Mouse (Mus musculus): ENCODE data around the gene Gemin5. TPM values are rescaled to one million over a fixed set of nuclear protein-coding genes. Genes with fewer than 3 reads are reported as not detected.
A peak's percentile ranks its signal among the peaks of the same experiment; 100 is the strongest.
"Not testable (repeated sequence)": the region's sequence is repeated elsewhere in the genome, so short reads cannot be mapped to it uniquely, and the experiment has no call there.

Gemin5 gene
- total RNA-seq, 2 experiments from 2014 or later = 21.1 to 32.0 TPM

DNA sequence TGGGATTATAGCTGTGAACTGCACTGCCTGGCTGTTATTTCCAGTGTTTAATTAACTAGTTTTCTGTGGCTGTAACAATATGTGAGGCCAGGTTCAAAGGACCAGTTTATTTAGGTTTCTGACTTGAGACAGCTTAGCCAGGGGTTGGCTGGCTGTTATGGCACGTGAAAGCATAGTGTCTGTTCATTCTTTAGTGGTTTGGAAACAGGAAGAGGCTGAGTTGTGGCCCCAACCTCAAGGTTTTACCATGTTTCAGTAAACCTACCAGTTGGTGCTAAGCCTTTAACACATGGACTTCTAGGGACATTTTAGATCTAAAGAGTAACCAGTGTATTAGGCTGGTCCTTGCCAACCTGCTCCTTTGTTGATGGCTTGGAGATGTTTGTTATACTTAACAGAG is 51.8 kb downstream of the Gemin5 start:
- DNase-seq = no peak

GRCm38 (mm10) chr11:58107664-58108337 is 60.5 kb downstream of the Gemin5 start:
- DNase-seq = no peak

DNA sequence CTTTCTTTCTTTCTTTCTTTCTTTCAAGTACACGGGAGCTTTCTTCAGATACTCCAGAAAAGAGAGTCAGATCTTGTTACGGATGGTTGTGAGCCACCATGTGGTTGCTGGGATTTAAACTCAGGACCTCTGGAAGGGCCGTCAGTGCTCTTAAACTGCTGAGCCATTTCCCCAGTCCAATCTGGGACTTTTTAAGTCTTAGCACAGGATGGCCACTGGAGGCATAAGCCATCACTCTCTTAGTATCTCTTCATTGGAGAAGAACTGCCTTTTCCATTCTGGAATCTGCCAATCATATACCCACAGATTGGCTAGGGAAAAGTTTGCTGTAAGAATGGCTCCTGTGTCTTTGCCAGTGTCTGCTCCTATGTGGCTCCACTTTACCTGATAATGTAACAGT is 61.3 kb downstream of the Gemin5 start:
- no peak for DNase-seq

GRCm38 (mm10) chr11:58104351-58104791 is 64.0 kb downstream of the Gemin5 start:
- peak in 1 of 2 experiments; percentile 46 for DNase-seq

DNA sequence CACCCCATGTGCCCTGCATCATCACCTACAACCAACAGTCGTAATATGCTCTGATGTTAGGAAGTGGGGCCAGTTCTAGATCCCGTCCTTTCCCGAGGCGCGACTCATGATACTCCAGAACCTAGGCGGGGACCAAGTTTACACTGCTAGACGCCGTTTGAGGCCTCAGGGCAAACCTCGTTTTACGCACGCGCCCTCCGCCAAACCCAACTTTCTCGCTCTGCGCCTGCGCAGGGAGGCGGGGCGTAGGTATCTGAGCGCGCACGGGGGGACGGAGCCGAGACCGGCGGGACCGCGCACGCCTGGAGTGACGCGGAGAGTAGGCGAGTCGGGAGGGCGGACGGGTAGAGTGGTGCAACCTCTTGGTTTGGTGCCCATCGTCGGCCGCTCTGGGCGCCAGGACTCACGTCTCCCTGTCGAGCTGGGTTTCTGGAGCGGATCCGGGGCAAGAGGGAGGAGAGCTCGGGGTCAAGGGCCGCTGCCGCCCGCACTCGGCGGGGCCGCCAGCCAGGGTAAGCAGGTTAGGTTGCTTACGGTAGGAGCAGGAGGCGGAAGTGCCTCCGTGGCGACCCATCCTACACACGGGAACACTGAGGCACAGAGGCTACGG is 64.5 kb downstream of the Gemin5 start, which contains the start of gene Cnot8:
TSS of gene Cnot8 (plus strand) at position 457 of the 610 bp plus-strand sequence.
- DNase-seq = peak; percentile 99 to 100

GRCm38 (mm10) chr11:58103344-58103653 is 65.0 kb downstream of the Gemin5 start:
- peak; percentile 15 to 19 for DNase-seq

DNA sequence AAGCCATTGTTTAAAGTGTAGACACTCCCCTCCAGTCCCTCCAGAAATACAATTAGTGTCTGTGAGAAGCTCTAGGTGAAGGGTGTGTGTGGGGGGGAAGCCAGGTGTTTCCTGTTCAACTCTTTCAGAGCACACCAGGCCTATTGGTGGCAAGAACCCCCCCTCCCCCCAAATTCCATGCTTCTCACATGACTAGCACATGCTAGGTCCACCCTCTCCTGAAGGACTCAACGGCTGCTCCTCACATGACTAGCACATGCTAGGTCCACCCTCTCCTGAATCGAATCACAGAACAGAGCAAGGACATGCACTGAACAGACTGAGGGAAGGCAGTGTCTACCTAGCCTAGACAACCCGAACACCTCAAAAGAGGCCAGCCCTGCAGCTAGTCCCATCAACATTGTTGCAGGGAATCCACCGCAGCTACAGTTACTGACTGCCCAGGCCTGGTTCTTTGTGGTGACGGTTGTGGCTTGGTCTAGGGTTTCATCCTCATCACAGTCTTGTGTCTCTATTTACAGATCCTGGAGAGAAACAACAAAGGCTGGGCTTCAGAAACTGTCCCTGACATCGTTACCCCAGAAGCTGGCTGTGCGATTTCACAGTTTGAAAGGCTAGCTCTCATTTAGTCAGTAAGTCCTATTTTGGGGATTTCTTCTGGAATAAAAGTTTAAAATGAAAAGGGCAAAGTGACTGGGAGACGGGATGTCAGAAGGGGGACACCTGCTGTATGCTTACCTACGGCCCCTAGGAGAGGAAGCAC is 65.6 kb downstream of the Gemin5 start:
- no peak for DNase-seq

- no peak for DNase-seq
Measured at GRCm38 (mm10) chr11:58102146-58102545, 66.2 kb downstream of the Gemin5 start.

- DNase-seq = no peak
Measured at GRCm38 (mm10) chr11:58101194-58101720, 67.1 kb downstream of the Gemin5 start.

DNA sequence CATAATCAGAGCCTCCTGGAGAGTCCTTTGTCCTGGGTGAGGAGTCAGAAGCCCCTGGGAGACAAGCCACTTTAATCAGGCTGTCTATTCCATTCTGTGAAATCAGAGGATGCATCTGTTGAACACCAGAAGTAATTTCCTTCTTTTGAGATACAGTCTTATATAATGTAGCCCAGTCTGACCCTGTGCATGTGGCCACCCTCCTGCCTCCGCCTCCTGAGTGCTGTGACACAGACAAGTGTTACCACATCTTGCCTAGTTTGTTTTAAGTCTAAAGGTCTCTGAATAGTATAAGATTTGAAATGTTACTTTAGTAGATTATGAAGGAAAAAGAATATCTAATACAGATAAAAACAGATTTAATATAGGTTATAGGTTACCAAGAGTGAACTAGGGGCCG is 68.3 kb downstream of the Gemin5 start:
- no peak for DNase-seq

GRCm38 (mm10) chr11:58098366-58098720 is 70.0 kb downstream of the Gemin5 start:
- DNase-seq = not testable (repeated sequence)

DNA sequence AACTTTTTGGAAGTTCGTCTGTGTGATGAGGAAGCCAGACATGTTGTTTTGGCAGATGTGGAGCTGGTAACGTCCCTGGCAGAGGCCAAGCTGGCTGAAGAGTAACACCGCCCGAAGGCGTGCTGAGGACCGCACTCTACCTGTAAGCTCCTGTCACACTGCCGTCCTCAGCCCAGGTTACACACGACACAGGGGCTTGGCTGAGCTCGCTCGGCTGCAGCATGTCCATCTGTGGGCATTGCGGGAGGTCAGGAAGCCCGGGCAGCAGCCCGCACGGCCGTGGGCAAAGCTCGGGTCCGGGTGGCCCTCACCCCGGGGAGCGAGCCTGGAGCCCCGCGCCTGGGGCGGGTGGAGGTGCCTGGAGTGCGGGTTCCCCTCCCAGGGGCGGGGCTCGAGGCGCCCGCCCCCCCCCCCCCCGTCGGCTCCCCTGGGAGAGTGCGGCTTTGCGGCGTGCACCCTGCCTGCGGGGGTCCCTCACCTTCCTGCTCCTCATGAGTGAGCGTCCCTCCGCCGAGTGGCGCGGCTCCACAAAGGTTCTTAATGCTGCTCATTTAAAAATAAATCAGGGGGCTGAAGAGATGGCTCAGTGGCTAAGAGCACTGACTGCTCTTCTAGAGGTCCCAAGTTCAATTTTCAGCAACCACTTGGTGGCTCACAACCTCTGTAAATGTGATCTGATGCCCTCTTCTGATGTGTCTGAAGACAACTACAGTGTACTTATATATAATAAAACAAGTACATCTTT is 70.5 kb downstream of the Gemin5 start:
- DNase-seq = peak in 1 of 2 experiments; percentile 24

DNA sequence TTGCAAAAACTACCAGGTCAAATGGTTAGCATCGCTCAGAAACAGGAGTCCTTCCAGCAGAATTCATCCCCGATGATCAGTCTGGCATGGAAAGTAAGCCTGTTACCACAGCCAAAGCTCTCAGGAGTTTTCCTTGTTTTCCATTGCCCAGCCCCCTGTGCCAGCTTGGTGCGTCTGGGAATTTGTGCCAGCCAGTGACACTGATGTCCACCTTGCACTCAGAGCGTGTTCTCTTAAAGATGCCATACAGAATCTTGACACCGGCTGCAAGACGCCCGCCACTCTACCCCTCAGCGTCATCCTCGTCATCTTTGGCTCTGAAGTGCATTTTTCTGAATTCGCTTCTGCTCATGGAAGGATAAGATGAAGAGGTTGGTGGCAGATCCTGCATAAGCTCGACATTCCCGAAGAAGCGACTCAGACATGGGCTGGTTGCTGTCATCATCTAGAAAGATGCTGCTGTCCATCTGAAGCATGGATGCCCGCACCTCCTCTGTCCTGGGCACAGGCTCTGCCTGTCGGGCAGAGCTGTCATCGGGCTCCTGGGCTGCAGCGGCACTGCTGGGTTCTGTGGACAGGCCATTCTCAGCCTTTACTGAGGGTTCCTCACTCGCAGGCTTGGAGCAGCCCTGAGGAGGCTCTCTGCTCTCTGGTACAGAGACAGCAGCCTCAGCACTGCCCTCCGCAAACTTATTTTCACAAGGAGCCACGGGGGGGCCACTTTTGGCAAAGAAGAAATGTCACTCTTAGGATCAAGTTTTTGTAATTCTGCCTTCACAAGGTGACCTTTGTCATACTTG is 71.3 kb downstream of the Gemin5 start:
- DNase-seq = peak; percentile 23 to 33

DNA sequence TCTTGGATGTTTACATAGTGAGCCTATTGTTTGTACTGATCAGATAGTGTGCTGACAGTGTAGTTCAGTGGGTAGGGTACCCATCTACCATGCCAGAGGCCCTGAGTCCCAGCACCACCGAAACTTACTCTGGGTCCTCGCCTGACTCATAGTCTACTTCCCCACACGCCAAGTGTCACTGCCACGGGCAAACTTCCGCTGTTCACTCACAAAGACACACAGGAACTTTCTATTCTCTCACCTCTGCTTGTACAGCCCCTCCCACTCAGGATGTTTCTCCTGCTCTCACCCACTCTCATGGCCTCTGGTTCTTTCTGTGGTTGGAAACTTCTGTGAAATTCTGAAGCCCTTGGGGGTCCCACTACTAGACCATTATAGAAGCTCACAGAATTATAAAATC is 72.2 kb downstream of the Gemin5 start:
- no peak for DNase-seq

GRCm38 (mm10) chr11:58095561-58095960 is 72.8 kb downstream of the Gemin5 start:
- DNase-seq = no peak

- no peak for DNase-seq
Measured at GRCm38 (mm10) chr11:58094766-58095165, 73.6 kb downstream of the Gemin5 start.

GRCm38 (mm10) chr11:58093021-58093528 is 75.3 kb downstream of the Gemin5 start, which contains the start of gene Gm12248:
TSS of gene Gm12248 (minus strand) at chr11:58093134.
- peak; percentile 68 to 74 for DNase-seq

DNA sequence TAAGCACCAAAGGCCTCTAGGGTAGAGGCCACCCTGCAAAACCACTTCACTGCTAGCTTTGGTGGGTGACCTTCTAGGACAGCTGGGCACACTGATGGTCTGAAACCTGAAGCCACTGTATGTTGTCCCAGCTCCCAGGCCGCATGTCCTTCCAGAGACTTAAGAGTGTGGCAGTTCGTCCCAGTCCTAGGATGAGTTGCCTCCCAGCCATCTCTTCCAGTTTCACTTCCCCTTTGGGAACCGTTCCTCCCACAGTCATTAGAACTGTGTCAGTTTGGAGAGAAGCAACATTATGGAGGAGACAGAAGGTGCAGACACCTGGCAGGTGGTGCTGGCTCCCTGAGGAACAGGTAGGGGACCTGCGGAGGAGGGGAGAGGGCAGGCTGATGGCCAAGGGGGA is 75.8 kb downstream of the Gemin5 start:
- peak in 1 of 2 experiments; percentile 9 for DNase-seq

DNA sequence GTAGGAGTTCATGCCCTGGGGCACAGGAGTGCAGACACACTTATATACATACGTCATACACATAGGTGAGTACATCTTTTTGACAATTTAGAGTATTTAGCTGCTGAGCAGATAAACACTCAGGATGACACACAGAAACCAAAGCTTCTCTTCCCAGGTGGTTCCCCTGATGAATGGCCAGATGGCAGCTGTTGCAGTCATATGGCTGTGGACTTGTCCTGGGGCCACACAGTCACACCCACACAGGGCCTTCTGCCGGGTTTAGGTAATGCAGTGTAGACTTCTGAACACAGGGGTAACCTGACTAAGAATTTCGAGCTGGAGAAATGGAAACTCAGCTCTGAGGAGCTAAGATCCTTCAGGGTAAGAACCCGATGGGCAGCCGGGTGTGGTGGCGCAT is 86.6 kb downstream of the Gemin5 start:
- no peak for DNase-seq

- DNase-seq = no peak
Measured at GRCm38 (mm10) chr11:58077270-58077669, 91.1 kb downstream of the Gemin5 start.

DNA sequence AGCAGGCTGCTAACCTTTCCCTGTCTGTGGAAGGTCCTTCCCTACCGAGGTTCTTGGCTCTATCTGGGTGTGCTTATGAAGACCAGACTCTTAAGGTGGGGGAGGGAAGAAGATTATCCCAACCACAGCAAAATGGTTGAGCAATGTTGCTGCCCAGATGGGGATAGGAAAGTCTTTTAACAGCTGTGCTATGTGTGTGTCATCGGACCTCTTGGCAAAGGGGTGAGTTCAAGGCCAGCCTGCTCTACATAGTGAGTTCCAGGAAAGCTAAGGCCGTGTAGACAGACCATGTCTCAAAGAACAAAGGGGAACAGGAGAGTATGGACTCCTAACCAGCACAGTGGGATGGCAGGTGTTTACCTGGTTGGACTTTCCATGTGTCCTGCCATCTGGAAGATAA is 95.4 kb downstream of the Gemin5 start:
- peak in 1 of 2 experiments; percentile 44 for DNase-seq

All from adrenal gland, postnatal 36 days (tissue).